Mouse (Mus musculus) heart, postnatal 0 days (tissue): ENCODE results near the gene Sars2. TPM values are rescaled to one million over a fixed set of nuclear protein-coding genes. Genes with fewer than 3 reads are reported as not detected.

ENCODE experiments used
- ATAC-seq: fragments of 200-750 bp; cut with Nextera tagmentation; 2 replicates; pipeline ENCODE4 v1.8.0; 2017; ENCODE audit warnings: low read depth, moderate number of reproducible peaks, moderate library complexity; ENCODE audit not compliant: insufficient read depth
- DNase-seq: peaks from one replicate; pipeline ENCODE4 v3.0.0-alpha.2; 2016; ENCODE audit warnings: low spot score
- H3K27ac ChIP-seq: fragments of 300-500 bp; sonication (generic); 2 replicates; pipeline ENCODE4 v1.5.1; 2014; ENCODE audit warnings: low read depth, mild to moderate bottlenecking
- H3K27me3 ChIP-seq: fragments of 300-500 bp; sonication (generic); 2 replicates; pipeline ENCODE4 v1.6.1; 2014; ENCODE audit warnings: low read length, mixed read lengths; ENCODE audit not compliant: control insufficient read depth, insufficient read depth
- H3K36me3 ChIP-seq: fragments of 300-500 bp; sonication (generic); replicated peaks from 2 replicates; pipeline ENCODE4 v1.6.1; 2014; ENCODE audit warnings: low read length, mixed read lengths; ENCODE audit not compliant: control insufficient read depth, insufficient read depth
- H3K4me1 ChIP-seq: fragments of 300-500 bp; sonication (generic); 2 replicates; pipeline ENCODE4 v1.6.1; 2014; ENCODE audit warnings: antibody characterized with exemption; ENCODE audit not compliant: control insufficient read depth, insufficient read depth
- H3K4me2 ChIP-seq: fragments of 300-500 bp; sonication (generic); 2 replicates; pipeline ENCODE4 v1.6.1; 2014; ENCODE audit warnings: low read depth, mild to moderate bottlenecking, low read length, moderate library complexity
- H3K4me3 ChIP-seq: fragments of 300-500 bp; sonication (generic); 2 replicates; pipeline ENCODE4 v1.5.1; 2014; ENCODE audit warnings: low read depth, low read length
- H3K9ac ChIP-seq: fragments of 300-500 bp; sonication (generic); replicated peaks from 2 replicates; pipeline ENCODE4 v1.6.1; 2014; ENCODE audit warnings: low read depth, low read length, mixed read lengths
- H3K9me3 ChIP-seq: fragments of 300-500 bp; sonication (generic); replicated peaks from 2 replicates; pipeline ENCODE4 v1.6.1; 2016; ENCODE audit warnings: low read length; ENCODE audit not compliant: control insufficient read depth
- CTCF ChIP-seq: IDR thresholded peaks from 2 replicates; pipeline ENCODE4 v1.5.1; 2016; ENCODE audit warnings: antibody characterized with exemption, control low read depth, low read depth
- EP300 ChIP-seq: IDR thresholded peaks from 2 replicates; pipeline ENCODE4 v1.6.1; 2016; ENCODE audit warnings: antibody characterized with exemption, low read depth
- WGBS: fragments of 180-500 bp; shearing (Covaris S2); extraction: QIAGEN DNeasy Blood & Tissue Kit; methylation state at CpG from one replicate; pipeline ENCODE4 v1.1.7; 2014; 5-methylcytosine and 5-hydroxymethylcytosine counted together
- polyA plus RNA-seq: library from polyadenylated mRNA; unstranded; fragments of >200 nt; fragmentation: Nextera tagmentation; extraction: Ambion mirVana; gene quantifications from 2 replicates; pipeline ENCODE4 v1.2.1, GENCODE M21; 2015
- total RNA-seq: library from RNA; depleted of rRNA; stranded (reverse); fragments of >200 nt; gene quantifications from 2 replicates; pipeline ENCODE4 v1.2.3, GENCODE M21; 2014; ENCODE audit warnings: low replicate concordance

The Sars2 gene
- total and polyA plus RNA-seq, 2 experiments from 2014 or later, result 17.0 to 22.6 TPM

DNA sequence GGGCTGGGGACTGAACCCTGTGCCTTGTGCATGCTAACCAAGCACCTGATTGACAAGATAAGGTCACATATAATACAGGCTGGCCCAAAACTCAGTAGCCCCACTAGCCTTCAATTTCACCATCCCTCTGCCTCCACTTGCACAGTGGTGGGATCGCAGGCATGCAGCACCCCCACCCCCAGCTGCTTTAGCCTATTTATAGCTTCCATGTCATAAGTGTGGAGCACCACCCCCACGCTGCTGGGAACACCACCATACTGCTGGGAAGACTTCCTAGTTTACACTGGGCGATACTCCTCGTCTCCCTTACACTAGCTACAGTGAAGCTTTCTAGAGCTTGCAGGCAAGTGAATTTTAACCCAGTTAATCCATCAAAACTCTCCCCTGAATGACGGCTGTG is 27.1 kb upstream of the Sars2 start:
- no peaks in the 10 kb centered on the region for H3K36me3 ChIP-seq
- no peaks in the 10 kb centered on the region for H3K4me1 ChIP-seq
- no peak overlapping the region for H3K27ac ChIP-seq
- 0 out of 2 replicates have a peak, but pooled peaks have one; percentile 54 for ATAC-seq
- WGBS, result 29% methylated on average over 5 of the region's 5 CpGs
- no peak overlapping the region for H3K4me2 ChIP-seq
- H3K27me3 ChIP-seq, result no peaks in the 10 kb centered on the region
- H3K9me3 ChIP-seq, result no peaks in the 10 kb centered on the region
- H3K9ac ChIP-seq, result no peak overlapping the region
- TF ChIP-seq CTCF (no peak), EP300 (no peak)
- DNase-seq, result no peak
- no peak overlapping the region for H3K4me3 ChIP-seq

DNA sequence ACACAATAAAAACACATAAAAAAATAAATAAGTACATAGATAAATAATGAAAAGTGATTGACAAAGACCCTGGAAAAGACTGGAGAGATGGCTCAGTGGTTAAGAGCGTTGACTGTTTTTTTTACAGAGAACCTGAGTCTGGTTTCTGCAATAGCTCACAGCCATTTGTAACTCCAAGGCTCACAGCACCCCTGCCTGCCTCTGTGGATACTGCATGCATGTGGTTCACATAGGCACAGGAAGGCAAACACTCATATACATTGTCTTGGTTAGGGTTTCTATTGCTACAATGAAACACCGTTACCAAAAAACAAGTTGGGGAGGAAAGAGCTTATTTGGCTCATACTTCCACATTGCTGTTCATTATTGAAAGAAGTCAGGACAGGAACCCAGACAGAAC is 26.2 kb upstream of the Sars2 start:
- DNase-seq, result no peak
- no peak overlapping the region for H3K4me2 ChIP-seq
- 97% methylated on average over 2 of the region's 2 CpGs for WGBS
- H3K9ac ChIP-seq, result no peak overlapping the region
- no peak overlapping the region for H3K27ac ChIP-seq
- TF ChIP-seq CTCF (0 out of 2 replicates have a peak, but pooled peaks have one; percentile 11), EP300 (no peak)
- ATAC-seq, result no peak
- no peak overlapping the region for H3K4me3 ChIP-seq
- no peaks in the 10 kb centered on the region for H3K4me1 ChIP-seq
- no peaks in the 10 kb centered on the region for H3K36me3 ChIP-seq
- H3K9me3 ChIP-seq, result no peaks in the 10 kb centered on the region
- no peaks in the 10 kb centered on the region for H3K27me3 ChIP-seq

DNA sequence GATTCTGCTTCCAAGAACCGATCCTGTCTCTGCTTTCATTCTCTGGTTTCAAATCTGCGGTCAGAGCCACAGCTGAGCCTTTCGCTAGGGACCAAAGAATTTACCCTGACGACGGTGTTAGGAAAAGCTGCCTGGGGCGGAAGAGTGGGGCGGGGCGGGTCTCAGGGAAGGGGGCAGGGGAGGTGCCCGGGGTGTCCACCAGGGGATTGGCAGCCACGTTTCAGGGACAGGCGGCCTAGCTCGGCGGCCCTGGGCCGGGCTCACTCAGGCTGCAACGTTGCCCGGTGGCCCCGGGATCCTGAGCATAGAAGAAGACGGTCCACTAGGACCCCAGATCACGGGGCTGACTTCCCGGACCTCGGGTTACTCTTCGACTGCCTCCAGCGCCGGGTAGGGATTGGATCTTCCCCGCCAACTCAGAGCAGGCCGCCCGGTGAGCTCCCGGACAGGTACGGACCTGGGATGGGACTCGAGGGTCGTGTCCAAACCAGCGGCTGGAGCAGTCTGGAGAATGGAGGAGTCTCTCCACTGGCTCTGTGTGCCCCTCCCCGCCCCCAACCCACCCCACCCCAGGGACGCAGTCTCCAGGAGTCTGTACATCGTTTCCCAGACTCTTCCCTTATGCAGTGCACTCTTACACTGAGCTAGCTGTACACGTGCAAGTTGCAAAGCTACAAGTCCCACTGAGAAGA is 25.1 kb upstream of the Sars2 start, which contains the start of gene Fbxo17:
Gene Fbxo17 (plus strand): TSS at position 215 of the 692 bp plus-strand sequence.
- DNase-seq (peak; percentile 62), ATAC-seq (peak; percentile 84)
- Histone ChIP-seq H3K27ac (peak within 1 kb of the TSS; percentile 5; the same call in 1 of the 2 replicates), H3K9me3 (no peaks in the 10 kb centered on the region), H3K4me3 (peak within 1 kb of the TSS; percentile 55), H3K9ac (peak within 1 kb of the TSS; percentile 52), H3K27me3 (no peaks in the 10 kb centered on the region), H3K4me2 (peak within 1 kb of the TSS; percentile 76), H3K4me1 (no peaks in the 10 kb centered on the region), H3K36me3 (no peaks in the 10 kb centered on the region)
- TF ChIP-seq CTCF (no peak), EP300 (no peak)
- WGBS, result 3% methylated on average over 36 of the region's 36 CpGs

DNA sequence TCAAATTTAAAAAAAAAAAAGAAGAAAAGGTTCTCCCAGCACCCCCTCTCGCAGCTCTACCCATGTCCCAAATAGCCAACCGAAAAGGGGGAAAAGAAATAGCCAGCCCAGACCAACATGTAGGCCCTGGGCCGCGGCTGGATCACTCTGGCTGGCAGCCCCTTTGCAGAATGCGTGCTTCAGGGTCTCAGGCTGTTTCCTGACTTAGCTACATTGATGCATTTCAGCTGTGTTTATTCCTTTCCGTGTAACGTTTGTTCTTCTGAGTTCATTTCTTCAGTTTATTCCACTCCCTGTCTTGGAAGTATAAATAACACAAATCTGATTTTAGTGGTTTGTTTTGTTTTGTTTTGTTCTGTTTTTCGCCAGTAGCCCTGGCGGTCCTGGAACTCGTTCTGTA is 24.1 kb upstream of the Sars2 start:
- no peak for TF ChIP-seq EP300
- Histone ChIP-seq H3K27me3 (no peaks in the 10 kb centered on the region), H3K9ac (no peak overlapping the region), H3K4me1 (no peaks in the 10 kb centered on the region), H3K4me2 (no peak overlapping the region), H3K9me3 (no peaks in the 10 kb centered on the region), H3K4me3 (no peak overlapping the region), H3K27ac (no peak overlapping the region), H3K36me3 (no peaks in the 10 kb centered on the region)
- DNase-seq (no peak), ATAC-seq (no peak)
- 84% methylated on average over 10 of the region's 10 CpGs for WGBS

DNA sequence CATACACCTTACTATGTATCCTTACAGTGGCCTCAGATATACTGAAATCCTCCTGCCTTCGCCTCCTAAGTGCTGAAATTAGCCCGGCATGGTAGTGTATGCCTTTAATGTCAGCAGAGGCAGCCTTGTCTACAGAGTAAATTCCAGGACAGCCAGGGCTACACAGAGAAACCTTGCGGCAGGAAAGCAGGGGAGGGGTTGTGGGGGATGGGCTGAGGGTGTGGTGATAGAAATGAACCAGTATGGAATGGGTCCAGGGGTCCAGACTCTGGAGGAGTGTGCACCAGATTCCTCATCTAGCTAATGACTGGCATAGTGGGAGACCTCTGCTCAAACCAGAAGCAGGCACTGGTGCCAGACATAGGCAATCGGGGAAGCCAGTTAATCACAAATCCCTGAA is 22.6 kb upstream of the Sars2 start:
- no peak for DNase-seq
- H3K9me3 ChIP-seq, result no peaks in the 10 kb centered on the region
- no peaks in the 10 kb centered on the region for H3K4me1 ChIP-seq
- WGBS, result 32% methylated on average over 4 of the region's 4 CpGs
- no peaks in the 10 kb centered on the region for H3K27me3 ChIP-seq
- TF ChIP-seq EP300 (no peak), CTCF (no peak)
- H3K4me3 ChIP-seq, result no peak overlapping the region
- no peak overlapping the region for H3K4me2 ChIP-seq
- H3K27ac ChIP-seq, result no peak overlapping the region
- no peaks in the 10 kb centered on the region for H3K36me3 ChIP-seq
- ATAC-seq, result no peak
- H3K9ac ChIP-seq, result no peak overlapping the region

DNA sequence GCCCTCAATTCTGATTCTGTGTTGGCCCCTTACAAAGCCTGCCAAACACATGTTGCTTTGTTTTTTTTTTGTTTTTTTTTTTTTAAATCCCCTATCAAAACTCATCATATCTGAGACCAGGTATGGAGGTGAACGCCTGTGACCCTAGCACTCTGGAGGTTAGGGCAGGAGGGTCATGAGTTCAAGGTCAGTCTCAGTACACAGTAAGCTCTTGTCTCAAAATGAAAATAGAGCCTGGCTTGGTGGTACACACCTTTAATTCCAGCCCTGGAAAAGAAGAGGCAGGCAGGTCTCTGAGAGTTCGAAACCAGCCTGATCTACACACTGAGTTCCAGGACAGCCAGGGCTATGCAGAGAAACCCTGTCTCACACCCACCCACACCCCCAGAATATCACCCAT is 22.1 kb upstream of the Sars2 start:
- H3K4me1 ChIP-seq, result no peaks in the 10 kb centered on the region
- TF ChIP-seq EP300 (no peak), CTCF (no peak)
- H3K36me3 ChIP-seq, result no peaks in the 10 kb centered on the region
- no peak overlapping the region for H3K4me3 ChIP-seq
- DNase-seq (no peak), ATAC-seq (no peak)
- WGBS, result 67% methylated on average over 2 of the region's 2 CpGs
- no peak overlapping the region for H3K4me2 ChIP-seq
- H3K9ac ChIP-seq, result no peak overlapping the region
- no peaks in the 10 kb centered on the region for H3K9me3 ChIP-seq
- no peaks in the 10 kb centered on the region for H3K27me3 ChIP-seq
- H3K27ac ChIP-seq, result no peak overlapping the region
